Mouse (Mus musculus): ENCODE measurements around the gene Pou4f1. TPM values are rescaled to one million over a fixed set of nuclear protein-coding genes. Genes with fewer than 3 reads are reported as not detected.

Pou4f1 gene
- polyA plus RNA-seq, 1 experiment from 2014 or later: 0.24 TPM

- no peak overlapping the region for H3K27ac ChIP-seq
- no peaks in the 10 kb centered on the region for H3K4me1 ChIP-seq (replicated peaks)
- WGBS: 70% methylated on average over 14 of the region's 14 CpGs
- H3K27me3 ChIP-seq (replicated peaks): no peaks in the 10 kb centered on the region
- no peak overlapping the region for H3K4me2 ChIP-seq (replicated peaks)
- no peak for ATAC-seq
- H3K9ac ChIP-seq: no peak overlapping the region
- H3K36me3 ChIP-seq: no peaks in the 10 kb centered on the region
- H3K9me3 ChIP-seq: no peaks in the 10 kb centered on the region
- H3K4me3 ChIP-seq (replicated peaks): no peak overlapping the region
Observed at GRCm38 (mm10) chr14:104423688-104424470, 43.9 kb downstream of the Pou4f1 start.

Other genes with a start within 250 kb of the Pou4f1 start
- gene Rnf219, start 54.6 kb upstream of the Pou4f1 start, polyA plus RNA-seq (2015; fragmentation: Nextera tagmentation; extraction: Ambion mirVana): 18.7 and 26.2 TPM in 2 replicates